Mouse (Mus musculus) central nervous system, embryonic 11.5 days (tissue): ENCODE results near the gene Mblac2. TPM values are rescaled to one million over a fixed set of nuclear protein-coding genes. Genes with fewer than 3 reads are reported as not detected.

Source experiments
- polyA plus RNA-seq: library from polyadenylated mRNA; depleted of rRNA; stranded (reverse); fragments of >200 nt; gene quantifications from 2 replicates; pipeline ENCODE4 v1.2.3, GENCODE M21; 2012; rRNA removed

The Mblac2 gene
- polyA plus RNA-seq = 2.3 and 4.9 TPM in 2 replicates

DNA sequence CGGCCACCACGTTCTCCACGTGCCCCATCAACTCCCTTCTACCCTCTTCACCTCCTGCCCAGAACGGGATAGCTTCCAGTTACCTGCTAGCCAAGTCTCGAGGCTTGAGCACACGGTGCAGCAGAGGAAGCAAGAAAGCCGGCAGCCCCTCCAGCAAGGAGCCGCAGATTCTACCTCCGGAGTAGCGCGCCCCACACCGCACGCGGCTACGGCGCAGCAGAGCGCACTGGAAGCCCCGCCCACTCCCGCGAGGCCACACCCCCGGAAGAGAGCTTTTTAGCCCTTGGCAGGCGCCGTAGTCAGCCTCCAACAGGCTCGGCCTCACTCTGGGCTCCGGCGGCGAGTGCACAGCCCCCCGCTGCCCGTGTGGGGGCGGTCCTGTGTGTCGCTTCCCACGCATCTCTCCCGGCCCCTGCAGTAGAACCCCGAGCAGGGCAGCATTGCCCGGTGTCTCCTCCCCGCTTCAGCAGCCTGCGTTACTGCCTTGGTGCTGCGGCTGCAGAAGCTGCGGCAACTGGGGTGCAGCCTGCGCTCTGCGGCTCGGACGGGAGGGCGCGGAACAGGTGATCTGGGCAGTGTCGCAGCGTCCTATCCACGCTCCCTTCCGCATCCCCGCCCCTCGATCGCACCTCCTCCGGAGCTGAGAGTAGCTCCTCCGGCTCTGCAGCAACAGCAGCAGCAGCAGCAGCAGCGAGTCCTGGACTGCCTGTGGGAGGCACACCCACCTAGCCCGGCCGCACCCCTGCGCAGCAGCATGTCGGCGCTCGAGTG is at the start of gene Mblac2, which contains the start of gene Polr3g:
Gene Mblac2 (plus strand): TSS at position 567 of the 771 bp plus-strand sequence.
Gene Polr3g (minus strand): TSS at position 239 of the 771 bp plus-strand sequence.

DNA sequence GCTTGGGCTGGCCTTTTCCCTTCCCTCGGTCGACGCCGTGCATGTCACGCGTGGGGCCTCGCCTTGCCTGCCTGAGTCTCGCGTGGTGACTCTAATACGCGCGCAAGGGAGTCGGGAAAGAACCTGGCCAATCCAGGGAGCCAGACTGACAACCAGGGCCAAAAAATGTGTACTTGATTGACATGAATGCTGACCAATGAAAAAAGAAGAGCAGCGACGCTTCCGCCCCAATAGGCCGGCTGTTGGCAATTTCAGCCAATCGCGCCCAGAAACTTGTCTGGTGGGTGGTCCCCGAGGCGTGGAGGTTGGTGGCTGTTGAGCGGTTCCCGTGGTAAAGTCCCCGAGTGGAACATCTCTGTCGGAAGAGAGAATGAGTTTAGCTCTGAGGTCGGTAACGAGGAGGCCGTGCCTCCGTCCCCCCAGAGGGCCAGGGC is 71.8 kb downstream of the Mblac2 start, which contains the start of gene Cetn3:
Gene Cetn3 (plus strand): TSS at position 107 of the 434 bp plus-strand sequence.

Other genes with a start within 250 kb of the Mblac2 start
- 28.5 and 33.5 TPM in 2 replicates for gene Adgrv1, start 78.2 kb upstream of the Mblac2 start, polyA plus RNA-seq
- 8.2 and 21.2 TPM in 2 replicates for gene Lysmd3, start 53.7 kb upstream of the Mblac2 start, polyA plus RNA-seq
- 11.4 and 21.3 TPM in 2 replicates for gene Polr3g, start 328 bp upstream of the Mblac2 start, polyA plus RNA-seq
- 276 and 503 TPM in 2 replicates for gene Cetn3, start 71.7 kb downstream of the Mblac2 start, polyA plus RNA-seq